Mouse (Mus musculus) kidney, postnatal 4 days (tissue): Measurements from ENCODE around the gene Unc5c.

Source experiments
- DNase-seq, 2 experiments: peaks; one replicate each; pipeline ENCODE4 v3.0.0; 2021; ENCODE audit warnings: mixed read lengths in 2 of 2

The Unc5c gene

GRCm38 (mm10) chr3:141601072-141601549 is 136.1 kb downstream of the Unc5c start:
- no peak for DNase-seq

- DNase-seq = no peak
These were observed 151.7 kb downstream of the Unc5c start for GRCm38 (mm10) chr3:141616718-141617117.

- DNase-seq = no peak
These were observed 153.7 kb downstream of the Unc5c start for GRCm38 (mm10) chr3:141618675-141619074.

- no peak for DNase-seq
These were observed 156.5 kb downstream of the Unc5c start for GRCm38 (mm10) chr3:141621496-141621895.

GRCm38 (mm10) chr3:141626935-141627638 is 162.1 kb downstream of the Unc5c start:
- DNase-seq = no peak

- no peak for DNase-seq
These were observed 162.6 kb downstream of the Unc5c start for GRCm38 (mm10) chr3:141627639-141627977.

- no peak for DNase-seq
These were observed 164.4 kb downstream of the Unc5c start for GRCm38 (mm10) chr3:141629431-141629830.

- no peak for DNase-seq
These were observed 172.9 kb downstream of the Unc5c start for GRCm38 (mm10) chr3:141637900-141638299.

GRCm38 (mm10) chr3:141644264-141644663 is 179.2 kb downstream of the Unc5c start:
- DNase-seq = no peak

- DNase-seq = no peak
These were observed 181.6 kb downstream of the Unc5c start for GRCm38 (mm10) chr3:141646588-141646987.

- DNase-seq = no peak
These were observed 185.6 kb downstream of the Unc5c start for GRCm38 (mm10) chr3:141650658-141651057.

GRCm38 (mm10) chr3:141653915-141654314 is 188.9 kb downstream of the Unc5c start:
- no peak for DNase-seq

GRCm38 (mm10) chr3:141659041-141659789 is 194.2 kb downstream of the Unc5c start:
- no peak for DNase-seq

- peak; percentile 12 to 26 for DNase-seq
These were observed 195.3 kb downstream of the Unc5c start for GRCm38 (mm10) chr3:141660065-141661062.

GRCm38 (mm10) chr3:141689113-141689512 is 224.1 kb downstream of the Unc5c start:
- no peak for DNase-seq

GRCm38 (mm10) chr3:141690676-141691075 is 225.7 kb downstream of the Unc5c start:
- DNase-seq = no peak

GRCm38 (mm10) chr3:141691418-141691817 is 226.4 kb downstream of the Unc5c start:
- no peak for DNase-seq

- DNase-seq = no peak
These were observed 226.8 kb downstream of the Unc5c start for GRCm38 (mm10) chr3:141691846-141692245.

GRCm38 (mm10) chr3:141699177-141699576 is 234.2 kb downstream of the Unc5c start:
- DNase-seq = no peak

GRCm38 (mm10) chr3:141701381-141701909 is 236.4 kb downstream of the Unc5c start:
- DNase-seq = no peak

- no peak for DNase-seq
These were observed 246.6 kb downstream of the Unc5c start for GRCm38 (mm10) chr3:141711601-141712000.

- DNase-seq = no peak
These were observed 251.4 kb downstream of the Unc5c start for GRCm38 (mm10) chr3:141716371-141716770.

- DNase-seq = no peak
These were observed 254.0 kb downstream of the Unc5c start for GRCm38 (mm10) chr3:141719050-141719449.
